Mouse (Mus musculus) ES-E14 (cell line): ENCODE measurements at regions not wholly inside any gene's neighbourhood (a gene's known extent, or its start where the extent isn't known, plus 50 kb on each side); places are given as distances from the start of the nearest gene placed in this dataset.

Experiments
- DNase-seq: peaks from one replicate; pipeline ENCODE4 v3.0.0-alpha.2; 2013; ENCODE audit warnings: low read depth, low spot score
- H3K27ac ChIP-seq: 2 replicates; pipeline ENCODE4 v1.5.1; 2012; ENCODE audit warnings: low read depth, mild to moderate bottlenecking, low read length, moderate library complexity, mixed read lengths; ENCODE audit not compliant: poor library complexity, insufficient read depth, severe bottlenecking
- H3K36me3 ChIP-seq: 2 replicates; pipeline ENCODE4 v1.6.1; 2012; ENCODE audit warnings: mild to moderate bottlenecking, low read length, moderate library complexity, mixed read lengths; ENCODE audit not compliant: control insufficient read depth, poor library complexity, insufficient read depth, severe bottlenecking
- H3K4me1 ChIP-seq, 2 experiments: fragments of 150-350 bp in 1 of 2; sonication (generic) in 1 of 2; 2 replicates each; pipeline ENCODE4 v1.6.1; 2012; ENCODE audit warnings: low read length in 2 of 2, mild to moderate bottlenecking in 1 of 2, mixed read lengths in 1 of 2; ENCODE audit not compliant: control insufficient read depth in 2 of 2, insufficient read depth in 2 of 2, poor library complexity in 1 of 2
- H3K4me3 ChIP-seq, 2 experiments: fragments of 150-350 bp in 1 of 2; sonication (generic) in 1 of 2; 2 replicates each; pipeline ENCODE4 v1.5.1; 2012; ENCODE audit warnings: low read length in 2 of 2, low read depth in 1 of 2, mild to moderate bottlenecking in 1 of 2, mixed read lengths in 1 of 2; ENCODE audit not compliant: insufficient read depth in 1 of 2, poor library complexity in 1 of 2, severe bottlenecking in 1 of 2
- H3K9ac ChIP-seq: 2 replicates; pipeline ENCODE4 v1.6.1; 2012; ENCODE audit warnings: low read depth, mild to moderate bottlenecking, low read length, mixed read lengths; ENCODE audit not compliant: poor library complexity, insufficient read depth, severe bottlenecking
- H3K9me3 ChIP-seq: fragments of 150-350 bp; sonication (generic); 2 replicates; pipeline ENCODE4 v1.6.1; 2012; ENCODE audit warnings: low read depth, mild to moderate bottlenecking, low read length; ENCODE audit not compliant: control insufficient read depth, insufficient read depth
- CHD2 ChIP-seq: IDR thresholded peaks from 2 replicates; pipeline ENCODE4 v1.6.1; 2014; ENCODE audit warnings: mild to moderate bottlenecking, low read depth, low read length, inconsistent platforms
- HCFC1 ChIP-seq: IDR thresholded peaks from 2 replicates; pipeline ENCODE4 v1.6.1; 2012; ENCODE audit warnings: low read length, inconsistent platforms, borderline replicate concordance; ENCODE audit not compliant: insufficient read depth
- MAFK ChIP-seq: IDR thresholded peaks from 2 replicates; pipeline ENCODE4 v1.6.1; 2014; ENCODE audit warnings: mild to moderate bottlenecking, low read depth, low read length, inconsistent platforms; ENCODE audit not compliant: insufficient read depth
- ZC3H11A ChIP-seq: IDR thresholded peaks from 2 replicates; pipeline ENCODE4 v1.6.1; 2012; ENCODE audit warnings: low read depth, mild to moderate bottlenecking, inconsistent platforms, low read length, borderline replicate concordance
- ZNF384 ChIP-seq: IDR thresholded peaks from 2 replicates; pipeline ENCODE4 v1.6.1; 2012; ENCODE audit warnings: low read depth, low read length, inconsistent platforms
- in situ Hi-C, 2 experiments: fragments of 600-800 bp; cut with MboI; formaldehyde crosslinking; loops; one replicate each; pipeline ENCODE4 v1.15.1; 2025; ENCODE audit warnings: low sequenced_read_pairs in 2 of 2, inconsistent platforms in 1 of 2; ENCODE audit not compliant: unreplicated experiment in 2 of 2

GRCm38 (mm10) chr2:17932426-17932931 is 64.3 kb downstream of the H2al2a start:
- peak overlapping the region; percentile 61; the same call in 1 of the 2 replicates for H3K27ac ChIP-seq
- H3K4me1 ChIP-seq, result peaks cover 12 to 26% of the 10 kb centered on the region in 2 experiments; a peak in 3 of 4 replicates
- no peaks in the 10 kb centered on the region for H3K9me3 ChIP-seq
- no peak for DNase-seq
- H3K36me3 ChIP-seq, result no peaks in the 10 kb centered on the region
- in situ Hi-C loops, result no loop called here
- H3K9ac ChIP-seq, result no peak overlapping the region; the same call in 1 of the 2 replicates
- H3K4me3 ChIP-seq, result peak overlapping the region; percentile 1 to 52; a peak in 3 of 4 replicates
- no peak for TF ChIP-seq CHD2
- TF ChIP-seq ZC3H11A, result no peak
- no peak for TF ChIP-seq HCFC1
- TF ChIP-seq MAFK, result no peak
- no peak for TF ChIP-seq ZNF384

- no peak for DNase-seq
- no peak overlapping the region for H3K9ac ChIP-seq
- H3K27ac ChIP-seq, result no peak overlapping the region
- no peak overlapping the region for H3K4me3 ChIP-seq
- no peaks in the 10 kb centered on the region for H3K9me3 ChIP-seq
- in situ Hi-C loops, result no loop called here
- TF ChIP-seq ZC3H11A (no peak), CHD2 (no peak), MAFK (no peak), ZNF384 (no peak), HCFC1 (no peak)
- H3K4me1 ChIP-seq, result peaks cover 10 to 26% of the 10 kb centered on the region in 2 experiments; a peak in 3 of 4 replicates
- no peaks in the 10 kb centered on the region for H3K36me3 ChIP-seq
These were observed 64.9 kb downstream of the H2al2a start for GRCm38 (mm10) chr2:17931881-17932280.

GRCm38 (mm10) chr2:17918861-17919648 is 77.7 kb downstream of the H2al2a start:
- H3K27ac ChIP-seq, result no peak overlapping the region
- in situ Hi-C loops, result no loop called here
- H3K9ac ChIP-seq, result no peak overlapping the region
- H3K4me3 ChIP-seq, result no peak overlapping the region
- peaks cover 3% of the 10 kb centered on the region in 2 experiments; a peak in 2 of 4 replicates for H3K4me1 ChIP-seq
- H3K9me3 ChIP-seq, result no peaks in the 10 kb centered on the region
- no peaks in the 10 kb centered on the region for H3K36me3 ChIP-seq
- no peak for TF ChIP-seq MAFK
- no peak for TF ChIP-seq CHD2
- no peak for TF ChIP-seq ZNF384
- no peak for TF ChIP-seq ZC3H11A
- TF ChIP-seq HCFC1, result no peak
- no peak for DNase-seq

GRCm38 (mm10) chr2:17917238-17917946 is 79.4 kb downstream of the H2al2a start:
- no peak for TF ChIP-seq CHD2
- H3K9me3 ChIP-seq, result no peaks in the 10 kb centered on the region
- H3K4me3 ChIP-seq, result no peak overlapping the region
- no peak overlapping the region for H3K9ac ChIP-seq
- no peak overlapping the region for H3K27ac ChIP-seq
- no peaks in the 10 kb centered on the region for H3K36me3 ChIP-seq
- peaks cover 3 to 5% of the 10 kb centered on the region in 2 experiments; a peak in 2 of 4 replicates for H3K4me1 ChIP-seq
- no peak for DNase-seq
- in situ Hi-C loops, result no loop called here
